Mouse (Mus musculus) limb, embryonic 13.5 days (tissue): Measurements from ENCODE around the gene Fndc9. TPM values are rescaled to one million over a fixed set of nuclear protein-coding genes. Genes with fewer than 3 reads are reported as not detected.

Source experiments
- ATAC-seq: fragments of 200-750 bp; cut with Nextera tagmentation; 2 replicates; pipeline ENCODE4 v1.8.0; 2017; ENCODE audit warnings: low read depth, moderate number of reproducible peaks, moderate TSS enrichment; ENCODE audit not compliant: low FRiP score
- H3K27ac ChIP-seq: fragments of 300-500 bp; sonication (generic); 2 replicates; pipeline ENCODE4 v1.5.1; 2015; ENCODE audit warnings: inconsistent platforms, mild to moderate bottlenecking, moderate library complexity
- H3K27me3 ChIP-seq: fragments of 300-500 bp; sonication (generic); 2 replicates; pipeline ENCODE4 v1.6.1; 2015; ENCODE audit warnings: mild to moderate bottlenecking, inconsistent platforms
- H3K36me3 ChIP-seq: fragments of 300-500 bp; sonication (generic); 2 replicates; pipeline ENCODE4 v1.6.1; 2015; ENCODE audit warnings: inconsistent platforms, mild to moderate bottlenecking, moderate library complexity
- H3K4me1 ChIP-seq: fragments of 300-500 bp; sonication (generic); 2 replicates; pipeline ENCODE4 v1.6.1; 2015; ENCODE audit warnings: inconsistent platforms
- H3K4me2 ChIP-seq: fragments of 300-500 bp; sonication (generic); replicated peaks from 2 replicates; pipeline ENCODE4 v1.6.1; 2015; ENCODE audit warnings: inconsistent platforms, mild to moderate bottlenecking, moderate library complexity
- H3K4me3 ChIP-seq: fragments of 300-500 bp; sonication (generic); 2 replicates; pipeline ENCODE4 v1.5.1; 2015; ENCODE audit warnings: moderate library complexity, mild to moderate bottlenecking, inconsistent platforms
- H3K9ac ChIP-seq: fragments of 300-500 bp; sonication (generic); 2 replicates; pipeline ENCODE4 v1.6.1; 2015; ENCODE audit warnings: mild to moderate bottlenecking, inconsistent platforms
- H3K9me3 ChIP-seq: fragments of 300-500 bp; sonication (generic); 2 replicates; pipeline ENCODE4 v1.6.1; 2016; ENCODE audit warnings: inconsistent platforms
- WGBS: fragments of 180-500 bp; shearing (Covaris S2); methylation state at CpG from one replicate; pipeline ENCODE4 v1.1.7; 2015; 5-methylcytosine and 5-hydroxymethylcytosine counted together
- polyA plus RNA-seq: library from polyadenylated mRNA; unstranded; fragments of >200 nt; fragmentation: Nextera tagmentation; extraction: Ambion mirVana; gene quantifications from 2 replicates; pipeline ENCODE4 v1.2.1, GENCODE M21; 2015

Gene Fndc9
- polyA plus RNA-seq, 1 experiment from 2014 or later, result 0.15 TPM

- H3K4me3 ChIP-seq, result no peak overlapping the region
- ATAC-seq, result no peak
- H3K27ac ChIP-seq, result no peak overlapping the region
- no peak overlapping the region for H3K9ac ChIP-seq
- no peak overlapping the region for H3K4me2 ChIP-seq
- no peaks in the 10 kb centered on the region for H3K9me3 ChIP-seq
- no peaks in the 10 kb centered on the region for H3K4me1 ChIP-seq
- peaks cover 30% of the 10 kb centered on the region for H3K36me3 ChIP-seq
- H3K27me3 ChIP-seq, result no peaks in the 10 kb centered on the region
- 45% methylated on average over 4 of the region's 4 CpGs for WGBS
Observed at GRCm38 (mm10) chr11:46236976-46237375, 1.6 kb downstream of the Fndc9 start.

GRCm38 (mm10) chr11:46241150-46241673 is 5.9 kb downstream of the Fndc9 start:
- H3K4me3 ChIP-seq, result no peak overlapping the region
- H3K4me2 ChIP-seq, result no peak overlapping the region
- no peaks in the 10 kb centered on the region for H3K9me3 ChIP-seq
- H3K9ac ChIP-seq, result no peak overlapping the region
- 93% methylated on average over 7 of the region's 7 CpGs for WGBS
- ATAC-seq, result no peak
- H3K27me3 ChIP-seq, result no peaks in the 10 kb centered on the region
- peaks cover 34% of the 10 kb centered on the region for H3K36me3 ChIP-seq
- H3K27ac ChIP-seq, result no peak overlapping the region
- no peaks in the 10 kb centered on the region for H3K4me1 ChIP-seq

- H3K4me2 ChIP-seq, result no peak overlapping the region
- H3K27ac ChIP-seq, result no peak overlapping the region
- no peaks in the 10 kb centered on the region for H3K9me3 ChIP-seq
- no peaks in the 10 kb centered on the region for H3K27me3 ChIP-seq
- ATAC-seq, result no peak
- no peak overlapping the region for H3K4me3 ChIP-seq
- WGBS, result 93% methylated on average over 8 of the region's 8 CpGs
- no peak overlapping the region for H3K9ac ChIP-seq
- H3K36me3 ChIP-seq, result peaks cover 38% of the 10 kb centered on the region
- H3K4me1 ChIP-seq, result no peaks in the 10 kb centered on the region
Observed at GRCm38 (mm10) chr11:46241985-46242384, 6.7 kb downstream of the Fndc9 start.

- Histone ChIP-seq H3K4me3 (no peak overlapping the region), H3K27me3 (no peaks in the 10 kb centered on the region), H3K9me3 (no peaks in the 10 kb centered on the region), H3K4me2 (no peak overlapping the region), H3K4me1 (no peaks in the 10 kb centered on the region), H3K9ac (no peak overlapping the region), H3K36me3 (peaks cover 29% of the 10 kb centered on the region), H3K27ac (no peak overlapping the region)
- no peak for ATAC-seq
- WGBS, result 86% methylated on average over 23 of the region's 23 CpGs
Observed at GRCm38 (mm10) chr11:46244731-46245604, 9.6 kb downstream of the Fndc9 start.

GRCm38 (mm10) chr11:46245926-46246325 is 10.6 kb downstream of the Fndc9 start:
- WGBS, result 73% methylated on average over 8 of the region's 8 CpGs
- H3K9me3 ChIP-seq, result no peaks in the 10 kb centered on the region
- no peak overlapping the region for H3K4me3 ChIP-seq
- H3K4me2 ChIP-seq, result no peak overlapping the region
- H3K36me3 ChIP-seq, result peaks cover 29% of the 10 kb centered on the region
- no peaks in the 10 kb centered on the region for H3K27me3 ChIP-seq
- no peak overlapping the region for H3K9ac ChIP-seq
- H3K27ac ChIP-seq, result no peak overlapping the region
- no peaks in the 10 kb centered on the region for H3K4me1 ChIP-seq
- ATAC-seq, result no peak

GRCm38 (mm10) chr11:46246393-46246792 is 11.1 kb downstream of the Fndc9 start:
- Histone ChIP-seq H3K4me1 (no peaks in the 10 kb centered on the region), H3K36me3 (peaks cover 25% of the 10 kb centered on the region), H3K4me2 (no peak overlapping the region), H3K27me3 (no peaks in the 10 kb centered on the region), H3K27ac (no peak overlapping the region), H3K9me3 (no peaks in the 10 kb centered on the region), H3K4me3 (no peak overlapping the region), H3K9ac (no peak overlapping the region)
- 74% methylated on average over 7 of the region's 7 CpGs for WGBS
- ATAC-seq, result no peak

- no peak overlapping the region for H3K27ac ChIP-seq
- no peaks in the 10 kb centered on the region for H3K9me3 ChIP-seq
- H3K4me2 ChIP-seq, result no peak overlapping the region
- no peak for ATAC-seq
- 85% methylated on average over 3 of the region's 3 CpGs for WGBS
- no peaks in the 10 kb centered on the region for H3K4me1 ChIP-seq
- no peak overlapping the region for H3K9ac ChIP-seq
- no peak overlapping the region for H3K4me3 ChIP-seq
- no peaks in the 10 kb centered on the region for H3K27me3 ChIP-seq
- peaks cover 30% of the 10 kb centered on the region for H3K36me3 ChIP-seq
Observed at GRCm38 (mm10) chr11:46248352-46248751, 13.0 kb downstream of the Fndc9 start.

GRCm38 (mm10) chr11:46251994-46252393 is 16.7 kb downstream of the Fndc9 start:
- Histone ChIP-seq H3K4me2 (no peak overlapping the region), H3K36me3 (peaks cover 43% of the 10 kb centered on the region), H3K27ac (no peak overlapping the region), H3K9me3 (no peaks in the 10 kb centered on the region), H3K4me1 (no peaks in the 10 kb centered on the region), H3K4me3 (no peak overlapping the region), H3K9ac (no peak overlapping the region), H3K27me3 (no peaks in the 10 kb centered on the region)
- ATAC-seq, result no peak
- 30% methylated on average over 7 of the region's 7 CpGs for WGBS

GRCm38 (mm10) chr11:46255291-46255690 is 20.0 kb downstream of the Fndc9 start:
- WGBS, result 91% methylated on average over 2 of the region's 2 CpGs
- H3K36me3 ChIP-seq, result peaks cover 42% of the 10 kb centered on the region
- ATAC-seq, result no peak
- H3K27ac ChIP-seq, result no peak overlapping the region
- no peak overlapping the region for H3K4me2 ChIP-seq
- H3K4me1 ChIP-seq, result no peaks in the 10 kb centered on the region
- H3K27me3 ChIP-seq, result no peaks in the 10 kb centered on the region
- H3K9ac ChIP-seq, result no peak overlapping the region
- H3K4me3 ChIP-seq, result no peak overlapping the region
- no peaks in the 10 kb centered on the region for H3K9me3 ChIP-seq

- no peak overlapping the region for H3K4me2 ChIP-seq
- H3K36me3 ChIP-seq, result peaks cover 47% of the 10 kb centered on the region
Observed at GRCm38 (mm10) chr11:46258207-46258606, 22.9 kb downstream of the Fndc9 start.

GRCm38 (mm10) chr11:46258749-46259148 is 23.4 kb downstream of the Fndc9 start:
- WGBS, result 91% methylated on average over 8 of the region's 8 CpGs
- H3K36me3 ChIP-seq, result peaks cover 50% of the 10 kb centered on the region
- H3K27ac ChIP-seq, result no peak overlapping the region
- no peaks in the 10 kb centered on the region for H3K27me3 ChIP-seq
- no peaks in the 10 kb centered on the region for H3K4me1 ChIP-seq
- H3K9me3 ChIP-seq, result no peaks in the 10 kb centered on the region
- no peak overlapping the region for H3K4me2 ChIP-seq
- no peak overlapping the region for H3K9ac ChIP-seq
- ATAC-seq, result no peak
- no peak overlapping the region for H3K4me3 ChIP-seq

More at GRCm38 (mm10) chr11:46258207-46258606, 22.9 kb downstream of the Fndc9 start:
- no peak overlapping the region for H3K27ac ChIP-seq
- WGBS, result 68% methylated on average over 4 of the region's 4 CpGs
- no peaks in the 10 kb centered on the region for H3K9me3 ChIP-seq
- H3K9ac ChIP-seq, result no peak overlapping the region
- no peaks in the 10 kb centered on the region for H3K4me1 ChIP-seq
- H3K27me3 ChIP-seq, result no peaks in the 10 kb centered on the region
- ATAC-seq, result no peak
- H3K4me3 ChIP-seq, result no peak overlapping the region

- 82% methylated on average over 3 of the region's 3 CpGs for WGBS
- Histone ChIP-seq H3K36me3 (peaks cover 40% of the 10 kb centered on the region), H3K9ac (no peak overlapping the region), H3K4me1 (no peaks in the 10 kb centered on the region), H3K4me2 (no peak overlapping the region), H3K4me3 (no peak overlapping the region), H3K27me3 (no peaks in the 10 kb centered on the region), H3K9me3 (no peaks in the 10 kb centered on the region), H3K27ac (no peak overlapping the region)
- no peak for ATAC-seq
Observed at GRCm38 (mm10) chr11:46262854-46263253, 27.5 kb downstream of the Fndc9 start.
